Mouse (Mus musculus): Measurements from ENCODE around the gene Dcaf7. TPM values are rescaled to one million over a fixed set of nuclear protein-coding genes. Genes with fewer than 3 reads are reported as not detected.

Gene Dcaf7
- polyA plus RNA-seq (2014; fragmentation: Nextera tagmentation; extraction: Ambion mirVana), result 70.1 and 77.6 TPM in 2 replicates

DNA sequence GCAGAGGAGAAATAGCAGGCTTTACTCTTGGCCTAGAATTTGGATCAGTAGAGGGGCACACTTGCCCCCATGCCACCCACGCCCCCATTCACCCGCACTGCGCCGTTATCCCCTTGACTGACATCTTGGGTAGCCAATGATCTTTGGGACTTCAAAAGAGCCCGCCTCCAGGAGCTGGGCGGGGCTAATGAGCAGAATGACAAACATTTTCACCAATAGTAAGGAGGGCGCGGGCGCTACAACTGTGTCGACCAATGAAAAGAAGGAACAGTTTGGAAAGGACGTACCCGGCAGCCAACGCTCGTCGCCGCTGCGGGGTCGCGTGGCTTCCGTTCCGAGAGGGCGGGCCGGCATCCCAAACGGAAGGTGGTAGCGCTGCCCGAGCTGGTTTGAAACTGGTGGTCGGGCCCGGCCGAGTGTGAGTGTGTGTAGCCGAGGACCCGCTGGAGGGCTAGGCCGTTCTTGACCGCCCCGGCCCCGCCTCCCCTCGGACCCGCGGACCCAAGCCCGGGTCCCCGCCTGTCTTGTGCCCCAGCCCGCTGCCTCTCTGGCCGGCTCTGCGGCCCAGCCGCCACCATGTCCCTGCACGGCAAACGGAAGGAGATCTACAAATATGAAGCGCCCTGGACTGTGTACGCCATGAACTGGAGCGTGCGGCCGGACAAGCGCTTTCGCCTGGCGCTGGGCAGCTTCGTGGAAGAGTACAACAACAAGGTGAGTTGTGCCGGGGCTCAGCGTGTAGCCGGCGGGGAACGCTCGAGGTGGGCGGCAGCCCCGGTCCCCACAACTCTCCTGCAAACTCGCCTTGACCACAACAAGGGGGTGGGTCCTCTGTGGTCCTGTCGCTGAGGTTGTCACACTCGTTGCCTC is at the start of gene Dcaf7:
Dcaf7 (plus strand) TSS at position 325 of the 870 bp plus-strand sequence.
- Histone ChIP-seq H3K4me2 (replicated peaks; ENCODE audit: low read depth, low read length) (peak within 1 kb of the TSS; percentile 85), H3K9me3 (ENCODE audit: control insufficient read depth, low read length) (no peaks in the 10 kb centered on the region), H3K4me3 (ENCODE audit: low read depth, low read length) (peak within 1 kb of the TSS; percentile 99), H3K27ac (ENCODE audit: low read depth, low read length) (peak within 1 kb of the TSS; percentile 85), H3K4me1 (replicated peaks; ENCODE audit: control insufficient read depth, insufficient read depth, low read length) (no peaks in the 10 kb centered on the region; the same call in 1 of the 2 replicates), H3K36me3 (ENCODE audit: control insufficient read depth, insufficient read depth, low read length) (no peaks in the 10 kb centered on the region), H3K27me3 (ENCODE audit: control insufficient read depth, insufficient read depth, low read length) (no peaks in the 10 kb centered on the region), H3K9ac (ENCODE audit: low read depth, low read length) (peak within 1 kb of the TSS; percentile 90)
- WGBS, result under 1% methylated on average over 63 of the region's 66 CpGs
- DNase-seq (ENCODE audit: low spot score) (peak; percentile 99), ATAC-seq (ENCODE audit: low FRiP score) (peak; percentile 98)

DNA sequence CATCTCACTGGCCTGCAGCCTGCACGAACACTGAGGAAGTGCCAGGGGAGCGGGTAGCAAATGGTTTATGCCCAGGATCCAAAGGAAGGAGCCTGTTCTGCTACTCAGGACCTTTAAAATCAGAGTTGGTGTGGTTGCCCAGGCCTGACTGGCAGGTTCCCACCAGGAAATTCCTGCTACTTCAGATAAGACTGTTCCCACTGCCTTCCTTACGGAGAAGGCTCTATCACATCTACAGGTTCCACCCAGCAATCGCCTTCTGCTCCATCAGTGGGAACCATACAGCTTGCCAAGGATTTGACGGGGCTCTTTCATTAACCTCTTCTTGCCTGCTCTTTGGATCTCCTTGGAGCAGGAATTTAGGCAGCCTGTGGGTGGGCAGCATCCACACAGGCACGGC is 49.2 kb upstream of the Dcaf7 start:
- 82% methylated on average over 6 of the region's 6 CpGs for WGBS
- no peak overlapping the region for H3K4me3 ChIP-seq (ENCODE audit: low read depth, low read length)
- H3K9me3 ChIP-seq (ENCODE audit: control insufficient read depth, low read length), result no peaks in the 10 kb centered on the region
- H3K4me1 ChIP-seq (replicated peaks; ENCODE audit: control insufficient read depth, insufficient read depth, low read length), result no peaks in the 10 kb centered on the region
- no peak overlapping the region for H3K4me2 ChIP-seq (replicated peaks; ENCODE audit: low read depth, low read length)
- H3K9ac ChIP-seq (ENCODE audit: low read depth, low read length), result no peak overlapping the region
- ATAC-seq (ENCODE audit: low FRiP score) (no peak), DNase-seq (ENCODE audit: low spot score) (no peak)
- H3K27ac ChIP-seq (ENCODE audit: low read depth, low read length), result no peak overlapping the region
- no peaks in the 10 kb centered on the region for H3K27me3 ChIP-seq (ENCODE audit: control insufficient read depth, insufficient read depth, low read length)
- H3K36me3 ChIP-seq (ENCODE audit: control insufficient read depth, insufficient read depth, low read length), result no peaks in the 10 kb centered on the region

DNA sequence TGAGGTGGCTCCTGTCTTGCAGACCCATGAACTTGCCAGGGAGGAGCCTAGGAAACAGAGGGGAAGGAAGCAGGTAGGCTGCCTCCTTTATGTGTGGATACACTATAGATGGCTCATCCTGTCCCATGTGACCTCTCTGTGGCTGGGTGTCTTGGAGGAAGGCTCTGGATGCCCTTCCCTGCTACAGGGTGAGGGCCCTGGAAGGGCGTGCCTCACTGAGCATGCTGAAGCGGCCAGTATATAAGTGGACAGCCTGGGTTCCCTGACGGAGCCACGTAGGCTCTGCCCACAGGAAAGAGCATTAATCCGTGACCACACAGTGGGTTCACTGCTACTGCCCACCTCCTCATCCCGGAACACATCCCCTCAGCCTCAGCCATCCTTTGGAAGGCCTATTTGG is 47.2 kb upstream of the Dcaf7 start:
- Histone ChIP-seq H3K9me3 (ENCODE audit: control insufficient read depth, low read length) (no peaks in the 10 kb centered on the region), H3K4me3 (ENCODE audit: low read depth, low read length) (no peak overlapping the region), H3K4me2 (replicated peaks; ENCODE audit: low read depth, low read length) (no peak overlapping the region), H3K4me1 (replicated peaks; ENCODE audit: control insufficient read depth, insufficient read depth, low read length) (no peaks in the 10 kb centered on the region), H3K9ac (ENCODE audit: low read depth, low read length) (no peak overlapping the region), H3K27ac (ENCODE audit: low read depth, low read length) (no peak overlapping the region), H3K36me3 (ENCODE audit: control insufficient read depth, insufficient read depth, low read length) (no peaks in the 10 kb centered on the region), H3K27me3 (ENCODE audit: control insufficient read depth, insufficient read depth, low read length) (no peaks in the 10 kb centered on the region)
- 81% methylated on average over 6 of the region's 6 CpGs for WGBS
- no peak for ATAC-seq (ENCODE audit: low FRiP score)
- DNase-seq (ENCODE audit: low spot score), result no peak

DNA sequence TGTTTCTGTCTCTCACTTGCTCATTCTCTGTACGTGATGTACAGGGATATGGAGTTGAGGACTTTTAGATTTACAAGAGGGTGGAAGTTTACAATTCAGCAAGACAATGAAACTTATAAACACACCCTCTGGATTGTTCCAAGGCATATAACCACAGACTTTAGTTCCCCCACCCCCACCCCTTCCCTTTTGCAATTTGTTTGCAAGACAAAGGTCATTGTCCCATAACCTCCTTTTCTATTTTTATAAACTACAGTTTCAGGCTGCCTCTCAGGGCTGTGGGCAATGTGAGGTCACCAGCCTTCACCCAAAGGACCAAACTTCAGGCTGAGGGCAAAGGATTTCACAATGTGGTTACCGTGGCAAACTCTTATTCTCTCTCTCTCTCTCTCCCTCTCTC is 46.4 kb upstream of the Dcaf7 start:
- Histone ChIP-seq H3K27ac (ENCODE audit: low read depth, low read length) (no peak overlapping the region), H3K9me3 (ENCODE audit: control insufficient read depth, low read length) (no peaks in the 10 kb centered on the region), H3K4me3 (ENCODE audit: low read depth, low read length) (no peak overlapping the region), H3K27me3 (ENCODE audit: control insufficient read depth, insufficient read depth, low read length) (no peaks in the 10 kb centered on the region), H3K4me1 (replicated peaks; ENCODE audit: control insufficient read depth, insufficient read depth, low read length) (no peaks in the 10 kb centered on the region), H3K9ac (ENCODE audit: low read depth, low read length) (no peak overlapping the region), H3K36me3 (ENCODE audit: control insufficient read depth, insufficient read depth, low read length) (no peaks in the 10 kb centered on the region), H3K4me2 (replicated peaks; ENCODE audit: low read depth, low read length) (no peak overlapping the region)
- 69% methylated on average over 2 of the region's 2 CpGs for WGBS
- DNase-seq (ENCODE audit: low spot score), result no peak
- ATAC-seq (ENCODE audit: low FRiP score), result no peak

DNA sequence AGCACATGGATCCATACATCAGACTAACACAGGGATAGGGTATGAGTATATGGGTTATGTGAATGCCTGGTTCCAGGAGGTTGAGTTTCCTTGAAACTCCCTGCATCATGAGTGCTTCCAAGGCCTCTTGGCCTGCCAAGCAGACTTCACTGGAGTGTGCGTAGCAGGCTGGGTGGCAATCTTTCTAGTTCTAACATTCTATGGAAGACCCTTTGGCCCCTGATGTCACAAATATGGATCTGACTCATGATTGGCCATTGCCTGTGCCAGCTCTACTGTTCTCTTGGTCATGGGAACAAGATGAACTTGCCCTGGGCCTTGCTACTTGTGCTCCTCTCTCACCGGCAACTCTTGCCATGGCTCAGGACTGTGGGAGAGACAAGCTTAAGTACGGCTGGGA is 42.3 kb upstream of the Dcaf7 start, which contains the start of gene Ace3:
Ace3 (plus strand) TSS at position 301 of the 400 bp plus-strand sequence.
- DNase-seq (ENCODE audit: low spot score) (no peak), ATAC-seq (ENCODE audit: low FRiP score) (no peak)
- H3K27ac ChIP-seq (ENCODE audit: low read depth, low read length), result no peak within 1 kb of the TSS
- H3K4me1 ChIP-seq (replicated peaks; ENCODE audit: control insufficient read depth, insufficient read depth, low read length), result no peaks in the 10 kb centered on the region
- H3K36me3 ChIP-seq (ENCODE audit: control insufficient read depth, insufficient read depth, low read length), result no peaks in the 10 kb centered on the region
- no peak within 1 kb of the TSS for H3K9ac ChIP-seq (ENCODE audit: low read depth, low read length)
- no peak within 1 kb of the TSS for H3K4me3 ChIP-seq (ENCODE audit: low read depth, low read length)
- H3K4me2 ChIP-seq (replicated peaks; ENCODE audit: low read depth, low read length), result no peak within 1 kb of the TSS
- 94% methylated on average over 3 of the region's 3 CpGs for WGBS
- H3K9me3 ChIP-seq (ENCODE audit: control insufficient read depth, low read length), result no peaks in the 10 kb centered on the region
- no peaks in the 10 kb centered on the region for H3K27me3 ChIP-seq (ENCODE audit: control insufficient read depth, insufficient read depth, low read length)

DNA sequence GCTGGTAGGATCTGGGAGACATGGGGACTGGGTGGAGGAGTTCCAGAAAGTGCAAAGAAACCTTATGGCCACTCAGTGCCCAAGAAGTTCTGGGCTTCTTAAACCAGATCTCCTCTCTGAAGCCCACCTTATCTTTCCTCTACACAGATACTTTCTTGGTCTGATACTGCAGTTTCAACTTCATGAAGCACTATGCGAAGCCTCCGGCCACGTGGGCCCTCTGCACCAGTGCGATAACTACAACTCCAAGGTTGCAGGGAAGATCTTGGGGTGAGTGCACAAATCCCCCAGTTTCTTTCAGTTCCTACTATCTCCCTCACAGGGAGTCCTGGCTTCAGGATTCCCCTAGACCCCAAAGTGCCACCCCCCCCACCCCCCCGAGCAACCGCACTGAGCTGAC is 36.6 kb upstream of the Dcaf7 start:
- Histone ChIP-seq H3K27ac (ENCODE audit: low read depth, low read length) (no peak overlapping the region), H3K9me3 (ENCODE audit: control insufficient read depth, low read length) (no peaks in the 10 kb centered on the region), H3K9ac (ENCODE audit: low read depth, low read length) (no peak overlapping the region), H3K36me3 (ENCODE audit: control insufficient read depth, insufficient read depth, low read length) (no peaks in the 10 kb centered on the region), H3K27me3 (ENCODE audit: control insufficient read depth, insufficient read depth, low read length) (no peaks in the 10 kb centered on the region), H3K4me3 (ENCODE audit: low read depth, low read length) (no peak overlapping the region), H3K4me1 (replicated peaks; ENCODE audit: control insufficient read depth, insufficient read depth, low read length) (no peaks in the 10 kb centered on the region), H3K4me2 (replicated peaks; ENCODE audit: low read depth, low read length) (no peak overlapping the region)
- WGBS, result 94% methylated on average over 6 of the region's 6 CpGs
- no peak for ATAC-seq (ENCODE audit: low FRiP score)
- no peak for DNase-seq (ENCODE audit: low spot score)

DNA sequence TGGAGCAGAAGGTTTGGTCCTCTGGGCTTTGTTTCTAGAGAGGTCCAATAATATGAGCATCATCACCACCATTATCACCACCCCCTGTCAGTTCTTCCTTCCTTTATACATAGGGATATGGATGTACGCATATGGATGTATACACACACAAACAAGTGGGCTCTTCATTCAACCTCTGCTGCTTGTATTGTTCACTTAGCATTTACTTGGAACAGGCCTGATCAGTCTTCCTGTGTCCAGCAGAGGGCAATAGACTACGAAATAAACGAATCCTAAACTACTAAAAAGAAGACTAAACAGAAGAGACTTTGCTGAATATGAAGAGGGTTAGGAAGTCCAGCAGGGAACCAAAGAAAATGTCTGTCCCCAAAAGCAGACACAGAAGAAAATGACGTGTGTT is 35.0 kb upstream of the Dcaf7 start:
- 50% methylated on average over 4 of the region's 4 CpGs for WGBS
- DNase-seq (ENCODE audit: low spot score), result peak; percentile 26
- no peak for ATAC-seq (ENCODE audit: low FRiP score)

DNA sequence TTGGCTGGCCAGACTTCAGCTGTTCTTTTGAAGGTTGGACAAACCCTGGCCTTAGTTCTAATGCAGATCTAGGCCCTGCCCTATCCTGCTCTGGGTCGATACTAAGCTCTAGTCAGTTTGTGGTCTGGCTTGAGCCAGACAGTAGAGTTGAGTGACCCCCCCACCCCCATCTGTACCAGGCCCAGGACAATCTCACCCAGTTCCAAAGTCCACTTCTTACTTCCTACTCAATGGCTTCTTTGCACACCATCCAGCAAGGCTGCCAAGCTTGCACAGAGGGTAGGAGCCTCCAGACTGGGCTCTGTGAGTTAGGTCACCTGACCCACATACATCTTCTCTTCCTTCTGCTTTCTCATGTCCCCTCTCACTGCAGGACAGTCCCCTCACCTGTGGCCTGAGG is 32.1 kb upstream of the Dcaf7 start:
- ATAC-seq (ENCODE audit: low FRiP score) (no peak), DNase-seq (ENCODE audit: low spot score) (no peak)
- no peaks in the 10 kb centered on the region; the same call in 1 of the 2 replicates for H3K4me1 ChIP-seq (replicated peaks; ENCODE audit: control insufficient read depth, insufficient read depth, low read length)

More for the DNA sequence above, 35.0 kb upstream of the Dcaf7 start:
- no peaks in the 10 kb centered on the region for H3K36me3 ChIP-seq (ENCODE audit: control insufficient read depth, insufficient read depth, low read length)
- no peaks in the 10 kb centered on the region for H3K4me1 ChIP-seq (replicated peaks; ENCODE audit: control insufficient read depth, insufficient read depth, low read length)
- H3K9me3 ChIP-seq (ENCODE audit: control insufficient read depth, low read length), result no peaks in the 10 kb centered on the region
- no peaks in the 10 kb centered on the region for H3K27me3 ChIP-seq (ENCODE audit: control insufficient read depth, insufficient read depth, low read length)
- no peak overlapping the region for H3K27ac ChIP-seq (ENCODE audit: low read depth, low read length)
- H3K9ac ChIP-seq (ENCODE audit: low read depth, low read length), result no peak overlapping the region
- H3K4me3 ChIP-seq (ENCODE audit: low read depth, low read length), result no peak overlapping the region
- no peak overlapping the region for H3K4me2 ChIP-seq (replicated peaks; ENCODE audit: low read depth, low read length)

DNA sequence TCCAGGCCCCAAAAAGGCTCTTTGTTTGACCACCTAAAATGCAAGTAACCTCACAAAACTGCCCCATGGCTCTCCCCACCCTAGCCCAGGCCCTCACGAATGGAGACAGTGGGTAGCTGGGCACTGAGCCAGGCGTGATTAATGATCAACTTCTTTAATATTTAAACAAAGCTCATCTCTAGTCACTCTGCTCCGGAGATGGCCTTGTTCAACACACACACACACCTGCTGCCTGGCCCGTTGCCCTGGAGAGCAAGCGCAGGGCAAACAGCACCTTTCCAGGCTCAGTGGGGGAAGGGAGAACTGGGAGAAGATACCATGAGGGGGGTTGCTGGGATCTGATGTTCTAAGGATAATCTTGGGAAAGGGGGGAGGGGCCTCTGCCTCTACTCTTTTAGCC is 30.7 kb upstream of the Dcaf7 start:
- DNase-seq (ENCODE audit: low spot score), result no peak
- H3K36me3 ChIP-seq (ENCODE audit: control insufficient read depth, insufficient read depth, low read length), result no peaks in the 10 kb centered on the region

More for the DNA sequence above, 32.1 kb upstream of the Dcaf7 start:
- Histone ChIP-seq H3K9me3 (ENCODE audit: control insufficient read depth, low read length) (no peaks in the 10 kb centered on the region), H3K27ac (ENCODE audit: low read depth, low read length) (no peak overlapping the region), H3K4me2 (replicated peaks; ENCODE audit: low read depth, low read length) (no peak overlapping the region), H3K4me3 (ENCODE audit: low read depth, low read length) (no peak overlapping the region), H3K9ac (ENCODE audit: low read depth, low read length) (no peak overlapping the region), H3K36me3 (ENCODE audit: control insufficient read depth, insufficient read depth, low read length) (no peaks in the 10 kb centered on the region), H3K27me3 (ENCODE audit: control insufficient read depth, insufficient read depth, low read length) (no peaks in the 10 kb centered on the region)
- WGBS, result 62% methylated on average over 1 of the region's 1 CpGs

More for the DNA sequence above, 30.7 kb upstream of the Dcaf7 start:
- Histone ChIP-seq H3K9me3 (ENCODE audit: control insufficient read depth, low read length) (no peaks in the 10 kb centered on the region), H3K27ac (ENCODE audit: low read depth, low read length) (no peak overlapping the region), H3K9ac (ENCODE audit: low read depth, low read length) (no peak overlapping the region), H3K27me3 (ENCODE audit: control insufficient read depth, insufficient read depth, low read length) (no peaks in the 10 kb centered on the region), H3K4me1 (replicated peaks; ENCODE audit: control insufficient read depth, insufficient read depth, low read length) (no peaks in the 10 kb centered on the region; the same call in 1 of the 2 replicates), H3K4me2 (replicated peaks; ENCODE audit: low read depth, low read length) (no peak overlapping the region), H3K4me3 (ENCODE audit: low read depth, low read length) (no peak overlapping the region)
- WGBS, result 45% methylated on average over 5 of the region's 5 CpGs
- no peak for ATAC-seq (ENCODE audit: low FRiP score)
